Mouse (Mus musculus) G1E (cell line): ENCODE data around the gene Slc1a7. TPM values are rescaled to one million over a fixed set of nuclear protein-coding genes. Genes with fewer than 3 reads are reported as not detected.

Experiments used
- ATAC-seq: 2 replicates; pipeline ENCODE4 v1.8.0; 2016; ENCODE audit warnings: mild to moderate bottlenecking; ENCODE audit not compliant: insufficient number of reproducible peaks, poor library complexity, low FRiP score, severe bottlenecking; ENCODE audit errors: extremely low read depth
- DNase-seq: peaks from one replicate; pipeline ENCODE4 v3.0.0; 2012; ENCODE audit warnings: low spot score
- H3K27me3 ChIP-seq: 2 replicates; pipeline ENCODE4 v1.6.1; 2012; ENCODE audit warnings: mild to moderate bottlenecking, low read length, inconsistent platforms; ENCODE audit not compliant: insufficient read depth
- H3K36me3 ChIP-seq: replicated peaks from 2 replicates; pipeline ENCODE3; 2012; ENCODE audit warnings: mild to moderate bottlenecking, inconsistent platforms
- H3K4me1 ChIP-seq: 2 replicates; pipeline ENCODE4 v1.6.1; 2012; ENCODE audit warnings: low read depth, low read length, inconsistent platforms, mixed read lengths; ENCODE audit not compliant: insufficient read depth
- H3K4me3 ChIP-seq: 2 replicates; pipeline ENCODE4 v1.5.1; 2012; ENCODE audit warnings: low read depth, mild to moderate bottlenecking, inconsistent platforms, low read length, moderate library complexity, mixed read lengths
- H3K9me3 ChIP-seq: replicated peaks from 2 replicates; pipeline ENCODE4 v1.6.1; 2012; ENCODE audit warnings: inconsistent platforms
- CTCF ChIP-seq: IDR thresholded peaks from 2 replicates; pipeline ENCODE4 v1.5.1; 2012; ENCODE audit warnings: low read depth, low read length, inconsistent platforms, mixed read lengths
- GATA1 ChIP-seq: IDR thresholded peaks from 2 replicates; pipeline ENCODE4 v1.6.1; 2012; ENCODE audit warnings: borderline replicate concordance, low read length, inconsistent platforms, mixed read lengths
- GATA2 ChIP-seq: IDR thresholded peaks from 2 replicates; pipeline ENCODE4 v1.6.1; 2012; ENCODE audit warnings: low read depth, low read length, inconsistent platforms, borderline replicate concordance
- POLR2AphosphoS5 ChIP-seq: IDR thresholded peaks from 2 replicates; pipeline ENCODE4 v1.6.1; 2012; ENCODE audit warnings: low read depth, low read length, inconsistent platforms; ENCODE audit not compliant: insufficient replicate concordance
- TAL1 ChIP-seq: conservative IDR thresholded peaks from 2 replicates; pipeline ENCODE4 v1.6.1; 2012; ENCODE audit warnings: low read depth, low read length, inconsistent platforms, mixed read lengths
- polyA plus RNA-seq: library from polyadenylated mRNA; stranded (reverse); fragments of >175 nt; gene quantifications from 2 replicates; pipeline ENCODE4 v1.2.3, GENCODE M21; 2012
- total RNA-seq, 2 experiments: library from RNA; stranded (forward) in 1 of 2; stranded (reverse) in 1 of 2; fragments of 200-1000 nt in 1 of 2; fragments of >200 nt in 1 of 2; fragmentation: Nextera tagmentation in 1 of 2; gene quantifications; 2 replicates each; pipeline ENCODE4 v1.2.3; 2014 to 2017

The Slc1a7 gene
- total and polyA plus RNA-seq, 3 experiments, result 0.11 TPM; not detected in 2

GRCm38 (mm10) chr4:107938124-107938523 lies 30.0 kb upstream of the Slc1a7 start:
- ATAC-seq (no peak), DNase-seq (no peak)
- no peaks in the 10 kb centered on the region for H3K36me3 ChIP-seq
- no peak overlapping the region for H3K4me3 ChIP-seq
- H3K9me3 ChIP-seq, result no peaks in the 10 kb centered on the region
- H3K27me3 ChIP-seq, result peaks cover 19% of the 10 kb centered on the region
- TF ChIP-seq POLR2AphosphoS5 (no peak), GATA2 (no peak), TAL1 (no peak), GATA1 (no peak), CTCF (no peak)
- 0 out of 2 replicates have a peak, but pooled peaks cover under 1% of the 10 kb centered on the region for H3K4me1 ChIP-seq

GRCm38 (mm10) chr4:107942741-107943140 lies 25.4 kb upstream of the Slc1a7 start:
- Histone ChIP-seq H3K9me3 (no peaks in the 10 kb centered on the region), H3K4me1 (no peaks in the 10 kb centered on the region), H3K4me3 (no peak overlapping the region), H3K36me3 (no peaks in the 10 kb centered on the region), H3K27me3 (peaks cover 25% of the 10 kb centered on the region)
- no peak for TF ChIP-seq GATA2
- TF ChIP-seq TAL1, result no peak
- TF ChIP-seq GATA1, result no peak
- no peak for TF ChIP-seq CTCF
- TF ChIP-seq POLR2AphosphoS5, result no peak
- DNase-seq (no peak), ATAC-seq (no peak)

- H3K9me3 ChIP-seq, result no peaks in the 10 kb centered on the region
- no peak for DNase-seq
- no peak for ATAC-seq
- no peaks in the 10 kb centered on the region for H3K36me3 ChIP-seq
- no peak overlapping the region for H3K4me3 ChIP-seq
- TF ChIP-seq POLR2AphosphoS5 (no peak), CTCF (no peak)
- H3K27me3 ChIP-seq, result peaks cover 23% of the 10 kb centered on the region
- H3K4me1 ChIP-seq, result no peaks in the 10 kb centered on the region
Measured at GRCm38 (mm10) chr4:107944141-107944540, 24.0 kb upstream of the Slc1a7 start.

GRCm38 (mm10) chr4:107949918-107950317 lies 18.2 kb upstream of the Slc1a7 start:
- ATAC-seq, result no peak
- Histone ChIP-seq H3K4me3 (no peak overlapping the region), H3K36me3 (no peaks in the 10 kb centered on the region), H3K4me1 (no peaks in the 10 kb centered on the region), H3K27me3 (peaks cover 17% of the 10 kb centered on the region), H3K9me3 (no peaks in the 10 kb centered on the region)
- TF ChIP-seq GATA2 (no peak), GATA1 (no peak), CTCF (no peak), TAL1 (no peak), POLR2AphosphoS5 (no peak)
- no peak for DNase-seq

GRCm38 (mm10) chr4:107952845-107953244 lies 15.3 kb upstream of the Slc1a7 start:
- no peaks in the 10 kb centered on the region for H3K4me1 ChIP-seq
- H3K27me3 ChIP-seq, result peaks cover 12% of the 10 kb centered on the region
- no peak overlapping the region for H3K4me3 ChIP-seq
- ATAC-seq (no peak), DNase-seq (no peak)
- no peaks in the 10 kb centered on the region for H3K9me3 ChIP-seq
- TF ChIP-seq CTCF, result no peak
- TF ChIP-seq TAL1, result no peak
- H3K36me3 ChIP-seq, result no peaks in the 10 kb centered on the region

- Histone ChIP-seq H3K27me3 (peaks cover 14% of the 10 kb centered on the region), H3K36me3 (no peaks in the 10 kb centered on the region), H3K4me1 (no peaks in the 10 kb centered on the region), H3K9me3 (no peaks in the 10 kb centered on the region), H3K4me3 (no peak overlapping the region)
- no peak for TF ChIP-seq TAL1
- no peak for TF ChIP-seq GATA2
- TF ChIP-seq CTCF, result no peak
- no peak for TF ChIP-seq GATA1
- TF ChIP-seq POLR2AphosphoS5, result no peak
- DNase-seq (no peak), ATAC-seq (no peak)
Measured at GRCm38 (mm10) chr4:107955691-107956090, 12.4 kb upstream of the Slc1a7 start.

- H3K27me3 ChIP-seq, result peaks cover 24% of the 10 kb centered on the region
- ATAC-seq, result no peak
- H3K36me3 ChIP-seq, result no peaks in the 10 kb centered on the region
- no peak for TF ChIP-seq GATA2
- no peak overlapping the region for H3K4me3 ChIP-seq
- no peaks in the 10 kb centered on the region for H3K4me1 ChIP-seq
- no peak for DNase-seq
- H3K9me3 ChIP-seq, result no peaks in the 10 kb centered on the region
Measured at GRCm38 (mm10) chr4:107958487-107958886, 9.6 kb upstream of the Slc1a7 start.
